Mouse (Mus musculus): ENCODE data around the gene Stra6.

Gene Stra6

DNA sequence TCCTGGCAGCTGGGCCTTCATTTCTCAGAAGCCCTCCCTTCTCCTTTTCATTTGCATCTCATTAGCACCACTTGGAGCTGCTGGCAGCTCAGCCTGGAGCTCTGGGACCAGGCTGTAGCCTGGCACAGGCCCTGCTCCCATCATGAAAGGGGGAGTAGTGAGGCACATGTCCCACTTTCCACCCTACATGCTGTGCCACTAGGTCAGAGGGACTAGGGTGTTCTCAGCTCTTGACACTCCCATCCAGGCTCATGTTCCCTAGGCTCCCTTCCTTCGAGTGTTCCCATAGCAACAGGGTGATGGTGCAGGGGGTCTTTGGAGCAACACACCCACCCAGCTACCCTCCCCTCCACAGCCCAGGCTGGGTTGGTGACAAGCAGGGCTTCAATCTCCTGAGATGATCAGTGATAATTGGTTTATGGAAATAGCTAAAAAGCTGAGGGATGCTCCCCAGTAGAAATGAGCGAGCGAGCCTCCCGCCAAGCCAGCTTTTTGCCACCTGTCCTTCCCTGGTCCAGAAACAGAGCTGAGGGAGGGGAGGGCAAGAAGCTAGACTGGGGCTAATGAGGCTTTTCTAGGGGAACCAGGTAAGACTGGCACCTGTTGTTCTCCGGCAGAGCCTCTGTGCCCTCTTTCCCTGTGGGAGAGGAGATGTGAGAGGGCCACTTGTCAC, 33.2 kb downstream of the Stra6 start:
- no peak for DNase-seq

GRCm38 (mm10) chr9:58099836-58100565, 36.4 kb downstream of the Stra6 start:
- no peak for DNase-seq

DNA sequence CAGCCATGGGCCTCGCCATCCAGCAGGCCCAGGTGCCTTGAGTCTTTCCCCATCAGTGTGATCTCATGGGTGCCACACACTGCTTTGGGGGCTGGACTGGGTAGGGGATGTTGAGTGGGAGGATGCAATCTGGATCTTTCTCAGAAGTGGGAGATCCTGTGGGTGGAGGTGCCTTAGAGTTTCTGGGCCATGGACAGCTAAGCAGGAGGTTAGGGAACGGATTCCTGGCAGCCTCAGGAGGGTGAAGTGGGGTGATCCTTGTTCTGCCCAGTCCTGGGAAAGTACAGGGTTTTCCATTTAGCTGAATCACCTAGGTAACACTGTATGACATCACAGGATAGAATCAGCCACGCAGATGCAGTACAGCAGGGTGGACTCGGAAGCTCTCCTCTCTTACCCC, 38.4 kb downstream of the Stra6 start:
- no peak for DNase-seq

DNA sequence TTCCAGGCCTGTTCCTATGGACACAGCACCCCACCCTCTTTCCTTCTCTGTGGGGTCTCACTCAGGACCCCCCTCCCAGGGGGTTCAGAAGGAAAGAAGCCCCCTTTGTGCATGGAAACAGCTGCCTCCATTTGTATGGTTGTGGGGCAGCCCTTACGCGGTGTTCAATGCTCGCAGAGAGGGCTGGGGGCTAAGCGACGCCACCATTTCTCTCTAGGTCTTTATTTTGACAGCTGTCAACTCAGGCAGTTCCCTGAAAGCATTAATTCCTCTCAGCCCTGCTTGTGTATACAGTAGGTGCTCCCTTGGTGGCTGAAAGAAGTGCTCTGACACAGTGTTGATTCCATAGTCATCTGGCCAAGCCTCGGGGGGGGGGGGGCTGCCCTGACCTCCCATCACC, 40.1 kb downstream of the Stra6 start:
- DNase-seq, result no peak

GRCm38 (mm10) chr9:58105595-58106169, 42.1 kb downstream of the Stra6 start:
- no peak for DNase-seq

GRCm38 (mm10) chr9:58107494-58107893, 43.9 kb downstream of the Stra6 start:
- DNase-seq, result no peak

- no peak for DNase-seq
Measured at GRCm38 (mm10) chr9:58110787-58111186, 47.2 kb downstream of the Stra6 start.

- no peak for DNase-seq
Measured at GRCm38 (mm10) chr9:58111431-58111830, 47.8 kb downstream of the Stra6 start.

GRCm38 (mm10) chr9:58112321-58112751, 48.7 kb downstream of the Stra6 start:
- no peak for DNase-seq

- DNase-seq, result no peak
Measured at GRCm38 (mm10) chr9:58112866-58113278, 49.3 kb downstream of the Stra6 start.

- DNase-seq, result no peak
Measured at GRCm38 (mm10) chr9:58113279-58113884, 49.8 kb downstream of the Stra6 start.

DNA sequence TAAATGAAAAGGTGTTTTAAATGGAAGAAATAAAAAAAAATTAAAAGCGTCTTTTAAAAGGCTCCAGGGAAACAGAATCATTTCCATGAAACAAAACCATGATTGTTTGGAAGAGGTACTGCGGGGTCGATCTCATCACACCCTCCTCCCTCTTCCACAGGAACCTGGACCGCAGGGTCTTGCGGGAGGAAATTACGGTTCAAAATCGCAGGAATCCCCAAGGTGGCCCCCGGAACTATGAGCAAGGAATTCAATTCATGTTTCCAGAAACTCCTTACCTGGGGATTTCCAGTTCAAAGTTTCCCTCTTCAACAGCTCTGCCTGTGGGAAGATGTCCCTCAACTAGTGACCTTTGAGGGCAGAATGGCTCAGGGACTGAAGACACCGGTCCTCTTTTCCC, 50.4 kb downstream of the Stra6 start:
- DNase-seq, result no peak

DNA sequence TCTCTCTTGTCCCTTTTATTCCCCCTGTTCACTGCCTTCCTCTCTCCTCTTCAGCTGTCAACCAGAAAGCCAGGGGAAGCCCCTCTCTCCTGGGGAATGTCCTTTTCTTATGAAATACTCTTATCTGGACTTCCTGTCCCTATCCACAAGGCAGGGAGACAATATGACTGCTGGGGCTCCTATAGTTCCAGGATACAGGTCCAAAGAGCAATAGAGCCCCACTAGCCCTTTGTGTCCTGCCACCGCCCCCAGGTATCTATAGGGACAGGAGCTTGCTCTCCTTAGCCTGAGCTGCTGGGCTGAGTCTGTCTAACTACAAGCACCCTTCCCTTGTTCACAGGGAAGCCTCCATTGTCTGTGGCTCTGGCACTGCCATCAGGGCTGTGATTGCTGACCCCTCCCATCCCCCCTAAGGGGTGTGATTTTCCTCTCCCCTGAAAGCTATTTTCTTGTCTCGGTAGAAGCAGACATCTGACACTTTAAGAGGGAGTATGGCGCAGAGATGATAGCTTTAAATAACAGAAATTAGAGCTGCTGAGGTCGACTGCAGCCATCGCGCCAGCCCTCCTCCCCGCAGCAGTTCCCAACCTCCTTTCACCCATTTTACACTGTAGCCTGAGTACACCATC, 51.8 kb downstream of the Stra6 start:
- DNase-seq, result no peak

DNA sequence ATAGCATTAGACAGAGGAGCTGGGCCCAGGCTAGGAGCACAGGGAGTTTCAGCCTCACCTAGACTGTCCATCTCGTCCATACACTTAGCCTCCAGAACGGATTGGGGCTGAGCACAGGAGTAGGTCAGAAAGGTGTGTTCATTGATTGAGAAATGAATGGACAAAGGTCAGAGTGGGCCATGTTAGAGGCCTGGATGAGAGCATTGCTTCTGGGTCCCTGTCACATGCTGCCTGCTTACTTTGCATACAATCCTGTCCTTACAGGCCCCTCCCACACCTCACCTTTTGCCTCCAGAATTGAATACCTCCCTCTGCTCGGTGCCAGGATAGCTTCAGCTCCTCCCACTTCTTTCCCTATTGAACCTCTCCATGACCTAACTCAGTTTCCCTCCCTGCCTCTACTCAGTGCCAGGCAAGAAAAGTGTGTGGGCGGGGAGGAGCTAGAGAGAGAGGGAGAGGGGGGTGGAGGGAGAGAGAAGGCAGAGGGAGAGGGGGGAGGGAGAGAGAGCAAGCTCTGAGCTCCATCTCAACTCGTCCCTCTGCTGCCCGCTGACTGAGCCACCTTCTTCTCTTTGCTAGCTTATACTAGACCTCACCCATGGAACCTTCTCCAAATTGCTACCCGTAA, 52.5 kb downstream of the Stra6 start:
- no peak for DNase-seq

- no peak for DNase-seq
Measured at GRCm38 (mm10) chr9:58118671-58119070, 55.1 kb downstream of the Stra6 start, which contains the start of gene Ccdc33. TSS of gene Ccdc33 (minus strand) at chr9:58118823.

DNA sequence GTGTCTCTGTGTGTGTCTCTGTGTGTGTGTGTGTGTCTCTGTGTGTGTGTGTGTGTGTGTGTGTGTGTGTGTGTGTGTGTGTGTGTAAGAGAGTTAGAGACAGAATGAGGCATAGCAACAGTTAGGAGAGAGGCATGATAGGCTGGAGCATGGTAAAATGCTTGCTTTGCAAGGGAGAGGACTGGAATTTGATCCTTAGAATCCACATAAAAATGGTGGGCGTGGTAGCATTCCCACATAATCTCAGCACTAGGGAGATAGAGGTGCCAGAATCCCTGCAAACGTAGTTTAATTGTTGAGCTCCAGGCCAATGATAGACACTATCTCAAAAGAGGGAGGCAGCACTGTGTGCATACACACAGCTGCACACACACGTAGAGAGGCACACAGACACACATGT, 61.5 kb downstream of the Stra6 start:
- DNase-seq, result no peak

- no peak for DNase-seq
Measured at GRCm38 (mm10) chr9:58125811-58126210, 62.2 kb downstream of the Stra6 start.

DNA sequence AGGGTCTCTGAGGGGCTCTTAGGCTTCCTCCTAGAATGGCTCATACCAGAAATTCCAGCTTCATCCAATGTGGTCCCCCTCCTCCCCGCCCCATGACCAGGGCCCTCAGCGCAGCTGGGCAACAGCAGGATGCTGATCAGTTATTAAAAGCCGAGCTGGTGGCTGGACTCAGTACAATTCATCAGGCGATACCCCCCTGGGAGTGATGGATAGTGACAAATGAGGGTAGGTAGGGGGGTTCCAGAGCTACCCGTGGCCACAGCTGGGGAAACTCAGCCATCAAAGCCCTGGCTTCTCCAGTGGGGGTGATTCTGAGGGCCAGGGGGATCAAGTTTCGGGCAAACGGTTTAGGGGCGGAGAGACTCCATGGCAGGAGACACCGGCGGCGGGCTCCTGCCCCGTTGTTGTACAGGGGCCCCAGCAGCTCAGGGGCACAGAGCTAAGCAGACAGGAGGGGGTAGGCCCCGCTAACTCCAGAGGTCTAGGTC, 65.4 kb downstream of the Stra6 start:
- no peak for DNase-seq

DNA sequence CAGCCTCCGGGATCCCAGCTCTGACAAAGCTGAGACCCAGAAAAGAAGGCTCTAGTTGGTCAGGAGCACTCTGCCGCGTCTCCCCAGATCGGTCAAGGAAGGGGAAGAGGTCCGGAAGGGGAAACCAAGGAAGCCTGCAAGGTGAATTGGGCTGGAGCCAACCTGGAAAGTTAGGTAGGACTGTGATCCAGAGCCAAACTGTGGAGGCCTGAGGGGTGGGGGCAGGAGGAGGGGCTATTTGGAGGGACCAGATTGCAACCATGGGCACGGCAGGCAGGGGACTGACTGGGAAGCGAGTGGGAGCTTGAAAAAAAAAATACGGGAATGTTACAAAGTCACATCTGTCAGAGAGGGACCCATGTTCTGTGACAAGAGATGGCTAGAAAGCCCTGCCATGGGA, 65.9 kb downstream of the Stra6 start:
- no peak for DNase-seq

DNA sequence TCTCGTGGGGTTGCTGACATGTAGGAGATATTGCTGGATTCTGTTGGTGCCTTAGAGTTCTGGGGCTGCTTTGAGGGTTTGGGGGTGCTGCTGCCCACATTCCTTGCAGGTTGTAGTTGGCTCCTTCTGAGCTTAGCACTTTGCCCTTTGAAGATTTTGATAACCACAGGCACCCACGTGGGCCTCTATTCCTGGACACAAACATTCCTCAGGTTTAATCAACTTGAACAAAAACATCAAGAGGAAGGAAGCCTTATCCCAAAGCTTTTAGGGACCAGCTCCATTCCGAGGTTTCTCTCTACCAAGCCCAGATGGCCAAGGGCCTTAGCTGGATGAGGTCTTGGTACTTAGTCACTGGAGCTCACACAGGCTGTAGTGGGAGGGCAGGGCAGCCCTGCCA, 67.3 kb downstream of the Stra6 start:
- no peak for DNase-seq

DNA sequence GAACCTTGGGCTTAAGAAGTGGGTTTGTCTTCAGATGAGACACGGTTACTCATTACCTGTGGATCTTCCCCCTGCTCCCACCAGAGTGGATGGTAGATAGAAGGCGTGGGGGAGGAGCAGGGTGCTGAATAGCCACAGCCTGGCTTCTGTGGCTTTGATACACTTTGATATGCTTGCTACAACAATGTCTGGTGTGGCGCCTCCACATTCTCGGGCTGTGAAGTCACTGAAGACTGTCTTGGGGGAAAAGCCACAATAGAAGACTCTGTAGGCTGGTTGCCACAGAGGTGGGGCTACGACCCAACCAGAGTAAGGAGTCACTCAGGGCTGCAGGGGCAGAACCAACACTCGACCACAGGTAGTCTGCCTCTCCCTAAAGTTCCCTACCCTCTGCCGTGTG, 68.1 kb downstream of the Stra6 start:
- no peak for DNase-seq

All from B cell, adult 2 months (primary cell).